Mouse (Mus musculus): ENCODE data around the gene Pts. TPM values are rescaled to one million over a fixed set of nuclear protein-coding genes. Genes with fewer than 3 reads are reported as not detected.

The Pts gene
- polyA plus RNA-seq, 1 experiment, result 58.6 TPM

- peak; percentile 49 for DNase-seq
- peak overlapping the region; percentile 40 for H3K27ac ChIP-seq (ENCODE audit: insufficient read depth, low read depth, low read length)
- no peak overlapping the region for H3K4me3 ChIP-seq (ENCODE audit: insufficient read depth, low read depth, low read length)
- no peak for TF ChIP-seq POLR2A (IDR thresholded peaks at IDR 0.05; ENCODE audit: low read depth, low read length)
- no peak for TF ChIP-seq CTCF (conservative IDR thresholded peaks at IDR 0.05; ENCODE audit: insufficient read depth, insufficient read length, low read depth, low read length)
- no peaks in the 10 kb centered on the region for H3K4me1 ChIP-seq (ENCODE audit: control insufficient read depth, insufficient read depth, low read length)
- H3K27me3 ChIP-seq (replicated peaks; ENCODE audit: control insufficient read depth, insufficient read depth, low read length), result no peaks in the 10 kb centered on the region
- 56% methylated on average over 11 of the region's 11 CpGs for WGBS
- no peaks in the 10 kb centered on the region for H3K36me3 ChIP-seq (ENCODE audit: control insufficient read depth, insufficient read depth, low read length)
These were observed 4.8 kb upstream of the Pts start for GRCm38 (mm10) chr9:50533328-50533727.

GRCm38 (mm10) chr9:50530890-50531289 lies 2.4 kb upstream of the Pts start:
- WGBS, result 12% methylated on average over 2 of the region's 2 CpGs
- TF ChIP-seq POLR2A (IDR thresholded peaks at IDR 0.05; ENCODE audit: low read depth, low read length) (no peak), CTCF (conservative IDR thresholded peaks at IDR 0.05; ENCODE audit: insufficient read depth, insufficient read length, low read depth, low read length) (no peak)
- Histone ChIP-seq H3K36me3 (ENCODE audit: control insufficient read depth, insufficient read depth, low read length) (no peaks in the 10 kb centered on the region), H3K4me1 (ENCODE audit: control insufficient read depth, insufficient read depth, low read length) (peaks cover 11% of the 10 kb centered on the region), H3K4me3 (ENCODE audit: insufficient read depth, low read depth, low read length) (no peak overlapping the region), H3K27me3 (replicated peaks; ENCODE audit: control insufficient read depth, insufficient read depth, low read length) (no peaks in the 10 kb centered on the region), H3K27ac (ENCODE audit: insufficient read depth, low read depth, low read length) (no peak overlapping the region)
- DNase-seq, result peak; percentile 49

GRCm38 (mm10) chr9:50527860-50528259 lies 664 bp downstream of the Pts start:
- WGBS, result 24% methylated on average over 7 of the region's 7 CpGs
- Histone ChIP-seq H3K4me1 (ENCODE audit: control insufficient read depth, insufficient read depth, low read length) (peaks cover 11% of the 10 kb centered on the region), H3K36me3 (ENCODE audit: control insufficient read depth, insufficient read depth, low read length) (no peaks in the 10 kb centered on the region), H3K4me3 (ENCODE audit: insufficient read depth, low read depth, low read length) (peak overlapping the region; percentile 87), H3K27ac (ENCODE audit: insufficient read depth, low read depth, low read length) (no peak overlapping the region), H3K27me3 (replicated peaks; ENCODE audit: control insufficient read depth, insufficient read depth, low read length) (no peaks in the 10 kb centered on the region)
- no peak for DNase-seq
- TF ChIP-seq CTCF (conservative IDR thresholded peaks at IDR 0.05; ENCODE audit: insufficient read depth, insufficient read length, low read depth, low read length), result no peak
- TF ChIP-seq POLR2A (IDR thresholded peaks at IDR 0.05; ENCODE audit: low read depth, low read length), result no peak

DNA sequence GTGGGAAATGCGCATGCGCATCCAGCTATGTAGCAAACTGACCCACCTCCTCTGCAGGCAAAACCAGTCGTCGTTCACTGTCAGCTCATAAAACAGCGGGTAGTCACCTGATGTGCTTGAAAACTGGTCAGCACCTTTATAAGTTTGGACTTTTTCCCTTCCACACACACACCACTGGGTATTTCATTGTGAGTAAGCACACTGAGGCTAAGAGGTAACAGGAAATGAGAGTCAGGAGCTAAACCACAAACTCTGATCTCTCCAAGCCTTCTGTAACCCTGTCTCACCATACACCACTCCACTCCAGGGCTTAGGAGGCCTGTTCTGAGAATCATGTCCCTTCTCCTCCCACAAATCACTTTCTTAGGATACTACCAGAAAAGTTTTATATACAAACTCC lies 2.9 kb downstream of the Pts start:
- WGBS, result 66% methylated on average over 5 of the region's 5 CpGs
- no peaks in the 10 kb centered on the region for H3K36me3 ChIP-seq (ENCODE audit: control insufficient read depth, insufficient read depth, low read length)
- H3K27me3 ChIP-seq (replicated peaks; ENCODE audit: control insufficient read depth, insufficient read depth, low read length), result no peaks in the 10 kb centered on the region
- DNase-seq, result no peak
- TF ChIP-seq POLR2A (IDR thresholded peaks at IDR 0.05; ENCODE audit: low read depth, low read length), result no peak
- TF ChIP-seq CTCF (conservative IDR thresholded peaks at IDR 0.05; ENCODE audit: insufficient read depth, insufficient read length, low read depth, low read length), result no peak
- H3K27ac ChIP-seq (ENCODE audit: insufficient read depth, low read depth, low read length), result no peak overlapping the region
- no peak overlapping the region for H3K4me3 ChIP-seq (ENCODE audit: insufficient read depth, low read depth, low read length)
- peaks cover 11% of the 10 kb centered on the region for H3K4me1 ChIP-seq (ENCODE audit: control insufficient read depth, insufficient read depth, low read length)

- DNase-seq, result no peak
- H3K4me1 ChIP-seq (ENCODE audit: control insufficient read depth, insufficient read depth, low read length), result peaks cover 11% of the 10 kb centered on the region
- no peak overlapping the region for H3K4me3 ChIP-seq (ENCODE audit: insufficient read depth, low read depth, low read length)
- no peaks in the 10 kb centered on the region for H3K27me3 ChIP-seq (replicated peaks; ENCODE audit: control insufficient read depth, insufficient read depth, low read length)
- no peaks in the 10 kb centered on the region for H3K36me3 ChIP-seq (ENCODE audit: control insufficient read depth, insufficient read depth, low read length)
- no peak for TF ChIP-seq POLR2A (IDR thresholded peaks at IDR 0.05; ENCODE audit: low read depth, low read length)
- no peak for TF ChIP-seq CTCF (conservative IDR thresholded peaks at IDR 0.05; ENCODE audit: insufficient read depth, insufficient read length, low read depth, low read length)
- 91% methylated on average over 5 of the region's 5 CpGs for WGBS
- no peak overlapping the region for H3K27ac ChIP-seq (ENCODE audit: insufficient read depth, low read depth, low read length)
These were observed 3.6 kb downstream of the Pts start for GRCm38 (mm10) chr9:50524936-50525335.

DNA sequence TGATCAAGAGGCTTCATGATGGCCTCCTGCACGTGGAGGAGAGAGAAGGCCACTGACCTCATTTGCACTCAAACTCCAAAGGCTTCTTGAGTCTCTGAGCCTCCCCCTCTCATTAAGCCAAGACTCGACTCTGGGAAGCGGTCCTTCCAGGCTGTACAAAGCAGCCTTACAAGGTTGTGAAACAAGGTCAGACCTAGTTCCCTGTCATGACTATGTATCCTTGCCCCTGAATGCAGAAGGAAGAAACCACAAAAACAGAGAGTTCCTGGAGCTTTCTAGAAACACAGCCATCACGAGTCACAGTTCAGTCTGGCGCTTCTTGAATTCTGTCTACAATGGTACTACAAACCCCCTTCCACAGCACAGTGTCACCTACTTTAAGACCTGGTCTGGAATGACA lies 6.0 kb downstream of the Pts start:
- no peak for DNase-seq
- no peaks in the 10 kb centered on the region for H3K27me3 ChIP-seq (replicated peaks; ENCODE audit: control insufficient read depth, insufficient read depth, low read length)
- H3K4me3 ChIP-seq (ENCODE audit: insufficient read depth, low read depth, low read length), result no peak overlapping the region
- no peak for TF ChIP-seq POLR2A (IDR thresholded peaks at IDR 0.05; ENCODE audit: low read depth, low read length)
- TF ChIP-seq CTCF (conservative IDR thresholded peaks at IDR 0.05; ENCODE audit: insufficient read depth, insufficient read length, low read depth, low read length), result no peak
- 66% methylated on average over 5 of the region's 5 CpGs for WGBS
- H3K4me1 ChIP-seq (ENCODE audit: control insufficient read depth, insufficient read depth, low read length), result peaks cover 7% of the 10 kb centered on the region
- no peaks in the 10 kb centered on the region for H3K36me3 ChIP-seq (ENCODE audit: control insufficient read depth, insufficient read depth, low read length)
- no peak overlapping the region for H3K27ac ChIP-seq (ENCODE audit: insufficient read depth, low read depth, low read length)

GRCm38 (mm10) chr9:50521562-50521961 lies 7.0 kb downstream of the Pts start:
- no peak for DNase-seq
- Histone ChIP-seq H3K4me3 (ENCODE audit: insufficient read depth, low read depth, low read length) (no peak overlapping the region), H3K36me3 (ENCODE audit: control insufficient read depth, insufficient read depth, low read length) (no peaks in the 10 kb centered on the region), H3K27ac (ENCODE audit: insufficient read depth, low read depth, low read length) (no peak overlapping the region), H3K4me1 (ENCODE audit: control insufficient read depth, insufficient read depth, low read length) (no peaks in the 10 kb centered on the region), H3K27me3 (replicated peaks; ENCODE audit: control insufficient read depth, insufficient read depth, low read length) (no peaks in the 10 kb centered on the region)
- no peak for TF ChIP-seq CTCF (conservative IDR thresholded peaks at IDR 0.05; ENCODE audit: insufficient read depth, insufficient read length, low read depth, low read length)
- no peak for TF ChIP-seq POLR2A (IDR thresholded peaks at IDR 0.05; ENCODE audit: low read depth, low read length)
- 44% methylated on average over 2 of the region's 2 CpGs for WGBS

GRCm38 (mm10) chr9:50520748-50521147 lies 7.8 kb downstream of the Pts start:
- Histone ChIP-seq H3K27me3 (replicated peaks; ENCODE audit: control insufficient read depth, insufficient read depth, low read length) (no peaks in the 10 kb centered on the region), H3K4me1 (ENCODE audit: control insufficient read depth, insufficient read depth, low read length) (no peaks in the 10 kb centered on the region), H3K4me3 (ENCODE audit: insufficient read depth, low read depth, low read length) (no peak overlapping the region), H3K27ac (ENCODE audit: insufficient read depth, low read depth, low read length) (no peak overlapping the region), H3K36me3 (ENCODE audit: control insufficient read depth, insufficient read depth, low read length) (no peaks in the 10 kb centered on the region)
- 88% methylated on average over 6 of the region's 6 CpGs for WGBS
- TF ChIP-seq CTCF (conservative IDR thresholded peaks at IDR 0.05; ENCODE audit: insufficient read depth, insufficient read length, low read depth, low read length), result no peak
- no peak for TF ChIP-seq POLR2A (IDR thresholded peaks at IDR 0.05; ENCODE audit: low read depth, low read length)
- DNase-seq, result no peak

Measured in kidney, adult 2 months (tissue).